Mouse (Mus musculus) neural tube, embryonic 11.5 days (tissue): ENCODE measurements around the gene Gm45062. TPM values are rescaled to one million over a fixed set of nuclear protein-coding genes. Genes with fewer than 3 reads are reported as not detected.

ENCODE experiments used
- ATAC-seq: fragments of 200-750 bp; cut with Nextera tagmentation; 2 replicates; pipeline ENCODE4 v1.8.0; 2017; ENCODE audit warnings: moderate number of reproducible peaks, mild to moderate bottlenecking, moderate TSS enrichment, moderate library complexity; ENCODE audit not compliant: insufficient read depth, low FRiP score, low TSS enrichment
- DNase-seq: peaks from one replicate; pipeline ENCODE4 v3.0.0-alpha.2; 2015; ENCODE audit warnings: low spot score
- H3K27ac ChIP-seq: fragments of 300-500 bp; sonication (generic); 2 replicates; pipeline ENCODE4 v1.5.1; 2014; ENCODE audit warnings: low read depth, mild to moderate bottlenecking, low read length
- H3K27me3 ChIP-seq: fragments of 300-500 bp; sonication (generic); 2 replicates; pipeline ENCODE4 v1.6.1; 2014; ENCODE audit warnings: mild to moderate bottlenecking, low read length, mixed read lengths; ENCODE audit not compliant: control insufficient read depth, insufficient read depth
- H3K36me3 ChIP-seq: fragments of 300-500 bp; sonication (generic); 2 replicates; pipeline ENCODE4 v1.6.1; 2014; ENCODE audit warnings: mild to moderate bottlenecking, low read length, moderate library complexity, mixed read lengths; ENCODE audit not compliant: control insufficient read depth, insufficient read depth
- H3K4me1 ChIP-seq: fragments of 300-500 bp; sonication (generic); 2 replicates; pipeline ENCODE4 v1.6.1; 2014; ENCODE audit warnings: low read length, mixed read lengths; ENCODE audit not compliant: control insufficient read depth, insufficient read depth
- H3K4me2 ChIP-seq: fragments of 300-500 bp; sonication (generic); 2 replicates; pipeline ENCODE4 v1.6.1; 2014; ENCODE audit warnings: low read depth, mild to moderate bottlenecking, moderate library complexity
- H3K4me3 ChIP-seq: fragments of 300-500 bp; sonication (generic); 2 replicates; pipeline ENCODE4 v1.5.1; 2014; ENCODE audit warnings: low read depth, low read length
- H3K9ac ChIP-seq: fragments of 300-500 bp; sonication (generic); 2 replicates; pipeline ENCODE4 v1.6.1; 2014; ENCODE audit warnings: mild to moderate bottlenecking, low read length
- H3K9me3 ChIP-seq: fragments of 300-500 bp; sonication (generic); 2 replicates; pipeline ENCODE4 v1.6.1; 2016; ENCODE audit warnings: low read length; ENCODE audit not compliant: control insufficient read depth
- WGBS: fragments of 180-500 bp; shearing (Covaris S2); extraction: QIAGEN DNeasy Blood & Tissue Kit; methylation state at CpG from one replicate; pipeline ENCODE4 v1.1.7; 2014; 5-methylcytosine and 5-hydroxymethylcytosine counted together
- polyA plus RNA-seq: library from polyadenylated mRNA; unstranded; fragments of >200 nt; fragmentation: Nextera tagmentation; extraction: Ambion mirVana; gene quantifications from 2 replicates; pipeline ENCODE4 v1.2.1, GENCODE M21; 2014

Gene Gm45062
- polyA plus RNA-seq, 1 experiment from 2014 or later = 18.3 TPM

DNA sequence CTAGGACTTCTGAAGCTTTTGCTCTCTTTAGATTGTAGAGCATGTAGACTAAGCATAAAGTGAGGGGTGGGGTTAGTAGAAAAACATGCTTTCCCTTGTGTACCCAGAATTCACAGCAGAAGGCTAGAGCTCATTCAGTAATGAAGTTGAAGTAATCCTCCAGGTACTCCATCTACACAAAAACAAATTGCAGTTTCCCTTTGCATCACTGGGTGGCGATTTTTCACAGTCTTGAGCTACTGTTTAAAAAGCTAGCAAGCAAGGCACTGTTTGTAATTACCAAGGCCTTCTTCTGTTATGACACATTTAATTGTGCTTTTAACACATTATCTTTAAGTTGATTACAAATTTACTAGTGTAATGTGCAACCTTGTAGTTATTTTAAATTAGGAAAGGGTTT lies 15.8 kb downstream of the Gm45062 start:
- WGBS = 3% methylated on average over 1 of the region's 1 CpGs
- DNase-seq = peak; percentile 27
- Histone ChIP-seq H3K9ac (no peak overlapping the region), H3K4me3 (no peak overlapping the region), H3K9me3 (no peaks in the 10 kb centered on the region), H3K27ac (no peak overlapping the region), H3K27me3 (no peaks in the 10 kb centered on the region), H3K36me3 (no peaks in the 10 kb centered on the region), H3K4me1 (no peaks in the 10 kb centered on the region), H3K4me2 (no peak overlapping the region)
- no peak for ATAC-seq

GRCm38 (mm10) chr6:8276431-8276830 lies 17.2 kb downstream of the Gm45062 start:
- no peak overlapping the region for H3K9ac ChIP-seq
- no peaks in the 10 kb centered on the region for H3K36me3 ChIP-seq
- DNase-seq = no peak
- ATAC-seq = no peak
- no peaks in the 10 kb centered on the region for H3K9me3 ChIP-seq
- 91% methylated on average over 4 of the region's 4 CpGs for WGBS
- H3K27me3 ChIP-seq = no peaks in the 10 kb centered on the region
- no peaks in the 10 kb centered on the region for H3K4me1 ChIP-seq
- H3K4me3 ChIP-seq = no peak overlapping the region
- no peak overlapping the region for H3K4me2 ChIP-seq
- no peak overlapping the region for H3K27ac ChIP-seq

- no peaks in the 10 kb centered on the region for H3K36me3 ChIP-seq
- no peaks in the 10 kb centered on the region for H3K27me3 ChIP-seq
- ATAC-seq (no peak), DNase-seq (peak; percentile 11)
- H3K4me2 ChIP-seq = no peak overlapping the region
- WGBS = 77% methylated on average over 5 of the region's 5 CpGs
- no peak overlapping the region for H3K27ac ChIP-seq
- H3K9me3 ChIP-seq = no peaks in the 10 kb centered on the region
- H3K4me1 ChIP-seq = no peaks in the 10 kb centered on the region
- no peak overlapping the region for H3K9ac ChIP-seq
- no peak overlapping the region for H3K4me3 ChIP-seq
Observed at GRCm38 (mm10) chr6:8278426-8279002, 19.3 kb downstream of the Gm45062 start.

DNA sequence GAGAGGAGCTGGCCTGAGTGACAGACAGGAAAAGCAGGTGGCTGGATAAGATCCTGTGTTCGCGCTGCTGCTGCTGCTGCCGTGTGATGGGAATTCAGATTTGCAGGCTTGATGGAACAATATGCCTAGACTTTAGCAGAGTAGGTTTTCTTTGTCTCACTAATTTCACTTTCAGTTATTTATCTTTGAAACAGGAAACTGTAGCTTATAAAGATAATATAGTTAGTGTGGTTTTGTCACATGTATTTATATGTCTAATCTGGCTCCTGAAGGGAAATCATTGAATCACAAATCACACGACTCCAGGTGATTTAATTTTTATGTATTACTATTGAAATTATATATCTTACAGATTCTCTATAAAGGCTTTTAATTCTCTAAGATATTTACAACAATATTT lies 24.0 kb downstream of the Gm45062 start:
- no peak for ATAC-seq

DNA sequence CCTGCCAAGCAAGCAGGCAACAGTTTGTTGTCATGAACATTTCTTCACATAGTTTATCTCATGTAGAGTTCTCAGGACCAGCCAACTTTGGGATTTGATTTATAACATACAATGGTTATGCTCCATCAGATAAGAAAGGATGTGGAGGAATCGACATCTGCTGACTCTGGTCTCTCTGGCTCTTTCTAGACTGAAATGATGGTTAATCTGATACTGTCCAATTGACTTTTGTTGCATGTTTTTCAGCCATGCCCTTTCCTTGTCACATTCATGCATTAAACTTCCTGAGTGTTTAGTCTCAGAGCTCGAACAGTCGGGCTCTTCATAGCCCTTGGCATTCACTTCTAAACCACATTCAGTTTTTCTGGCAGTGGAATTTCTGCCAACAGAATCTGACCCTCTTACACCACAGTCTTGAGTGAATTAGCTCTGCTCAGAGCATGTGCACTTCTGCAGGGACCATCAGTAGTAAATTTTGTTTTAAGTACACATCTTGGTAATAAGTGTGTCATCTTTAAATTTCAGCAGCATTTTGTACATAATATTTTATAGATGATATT lies 26.2 kb downstream of the Gm45062 start:
- H3K9ac ChIP-seq = no peak overlapping the region
- H3K36me3 ChIP-seq = no peaks in the 10 kb centered on the region
- no peaks in the 10 kb centered on the region for H3K9me3 ChIP-seq
- no peaks in the 10 kb centered on the region for H3K27me3 ChIP-seq
- DNase-seq (no peak), ATAC-seq (no peak)
- H3K4me3 ChIP-seq = no peak overlapping the region
- H3K4me1 ChIP-seq = no peaks in the 10 kb centered on the region
- no peak overlapping the region for H3K27ac ChIP-seq
- H3K4me2 ChIP-seq = no peak overlapping the region
- WGBS = 84% methylated on average over 3 of the region's 3 CpGs

More for the DNA sequence above, 24.0 kb downstream of the Gm45062 start:
- no peak overlapping the region for H3K27ac ChIP-seq
- H3K9ac ChIP-seq = no peak overlapping the region
- no peaks in the 10 kb centered on the region for H3K27me3 ChIP-seq
- no peaks in the 10 kb centered on the region for H3K9me3 ChIP-seq
- 86% methylated on average over 4 of the region's 4 CpGs for WGBS
- H3K4me1 ChIP-seq = no peaks in the 10 kb centered on the region
- DNase-seq = no peak
- H3K4me3 ChIP-seq = no peak overlapping the region
- no peak overlapping the region for H3K4me2 ChIP-seq
- H3K36me3 ChIP-seq = no peaks in the 10 kb centered on the region

GRCm38 (mm10) chr6:8286146-8286545 lies 26.9 kb downstream of the Gm45062 start:
- WGBS = 93% methylated on average over 3 of the region's 3 CpGs
- ATAC-seq = no peak

DNA sequence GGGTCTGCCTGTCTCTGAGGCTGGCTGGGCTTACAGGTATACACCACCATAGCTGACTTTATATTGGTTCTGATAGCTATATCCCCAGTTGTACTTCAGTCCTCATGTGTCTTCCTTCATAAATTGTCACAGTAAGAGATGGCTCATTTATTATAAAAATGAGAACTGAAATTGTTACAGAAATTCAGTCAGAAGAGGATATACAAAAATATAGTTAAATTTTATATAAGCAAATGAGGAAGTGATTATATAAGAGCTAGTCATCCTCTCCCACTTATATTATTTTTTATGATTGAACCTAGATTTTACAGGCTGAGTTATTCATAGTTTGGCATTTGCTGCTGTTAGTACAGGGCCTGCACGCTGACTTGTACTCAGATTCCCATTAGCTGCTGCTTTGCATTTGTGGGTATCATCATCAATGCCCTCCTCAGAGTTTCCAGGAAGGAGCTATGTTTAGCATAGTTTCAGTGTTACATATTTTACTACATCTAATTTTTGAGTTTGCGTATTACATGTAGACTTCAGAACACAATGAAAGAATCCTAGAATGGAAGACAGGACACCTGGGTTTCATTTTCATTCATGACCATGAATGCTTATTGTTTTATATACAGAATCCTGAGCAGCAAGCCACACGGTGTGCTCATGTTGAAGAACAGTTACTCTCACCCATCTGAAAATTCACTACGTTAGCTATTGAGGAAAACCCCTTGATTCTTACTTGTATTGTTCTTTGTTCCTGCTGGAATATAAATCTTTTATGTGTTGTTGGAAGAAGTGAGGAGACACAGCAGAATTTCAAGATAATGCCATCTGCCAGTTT lies 29.7 kb downstream of the Gm45062 start:
- no peak for ATAC-seq
- H3K4me2 ChIP-seq = no peak overlapping the region
- 89% methylated on average over 4 of the region's 4 CpGs for WGBS

More at GRCm38 (mm10) chr6:8286146-8286545, 26.9 kb downstream of the Gm45062 start:
- H3K4me3 ChIP-seq = no peak overlapping the region
- no peaks in the 10 kb centered on the region for H3K36me3 ChIP-seq
- no peak overlapping the region for H3K27ac ChIP-seq
- H3K27me3 ChIP-seq = no peaks in the 10 kb centered on the region
- H3K4me2 ChIP-seq = no peak overlapping the region
- H3K4me1 ChIP-seq = no peaks in the 10 kb centered on the region
- no peaks in the 10 kb centered on the region for H3K9me3 ChIP-seq
- H3K9ac ChIP-seq = no peak overlapping the region
- no peak for DNase-seq

DNA sequence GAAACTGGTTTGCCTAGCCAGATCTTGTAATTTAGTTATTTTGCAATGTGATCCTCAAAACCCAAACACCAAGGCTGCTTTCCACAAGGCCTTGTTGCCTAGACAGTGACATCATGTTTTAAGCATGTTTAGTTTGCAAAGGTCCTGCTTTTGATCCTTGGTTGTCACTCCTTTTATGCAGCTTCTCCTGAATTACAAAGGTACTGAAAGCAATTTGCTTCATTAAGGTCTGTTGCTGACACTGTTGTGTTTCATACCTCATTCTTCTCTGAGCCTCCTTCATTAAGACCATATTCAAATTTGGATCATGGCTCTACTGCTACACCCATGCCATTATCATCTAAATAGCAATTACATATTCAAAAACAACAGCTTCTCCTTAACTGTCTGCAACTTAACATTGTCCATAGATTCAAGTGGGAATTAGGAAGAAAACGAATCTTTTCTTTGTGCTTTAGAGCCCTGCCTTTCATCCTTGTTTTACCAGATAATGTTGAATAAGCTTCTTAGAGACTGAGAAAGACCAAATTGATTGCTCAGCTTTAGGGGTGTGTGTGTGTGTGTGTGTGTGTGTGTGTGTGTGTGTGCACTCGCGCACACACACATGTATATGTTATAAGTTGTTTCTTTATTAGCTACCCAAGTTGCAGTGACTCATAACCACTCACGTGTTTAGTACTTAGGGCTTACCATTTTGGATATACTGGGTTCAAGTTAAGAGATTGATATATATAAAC lies 35.0 kb downstream of the Gm45062 start:
- Histone ChIP-seq H3K27me3 (no peaks in the 10 kb centered on the region), H3K9me3 (no peaks in the 10 kb centered on the region), H3K4me1 (no peaks in the 10 kb centered on the region), H3K4me2 (no peak overlapping the region), H3K9ac (no peak overlapping the region), H3K36me3 (no peaks in the 10 kb centered on the region), H3K4me3 (no peak overlapping the region), H3K27ac (no peak overlapping the region)
- ATAC-seq = no peak
- DNase-seq = no peak
- 86% methylated on average over 4 of the region's 4 CpGs for WGBS

More for the DNA sequence above, 29.7 kb downstream of the Gm45062 start:
- Histone ChIP-seq H3K9ac (no peak overlapping the region), H3K4me1 (no peaks in the 10 kb centered on the region), H3K4me3 (no peak overlapping the region), H3K27ac (no peak overlapping the region), H3K9me3 (no peaks in the 10 kb centered on the region), H3K27me3 (no peaks in the 10 kb centered on the region), H3K36me3 (no peaks in the 10 kb centered on the region)
- DNase-seq = no peak
